Mouse (Mus musculus) T-helper 2 cell (primary cell): ENCODE measurements around the gene Gm20696.

Experiments
- in situ Hi-C: fragments of 300-600 bp; cut with MboI, MseI; formaldehyde crosslinking; loops from one replicate; pipeline ENCODE4 v1.15.1; 2025; ENCODE audit warnings: high pct_unique_total_duplicates

Gm20696 gene

GRCm38 (mm10) chr6:99485884-99486640 lies 180.5 kb downstream of the Gm20696 start:
- in situ Hi-C loops, result loop anchor here (10.0 kb wide), 1 partner anchor 669 kb away; no protein-coding TSS in a partner anchor

GRCm38 (mm10) chr6:99485217-99485883 lies 181.2 kb downstream of the Gm20696 start:
- in situ Hi-C loops, result loop anchor here (10.0 kb wide), 1 partner anchor 669 kb away; no protein-coding TSS in a partner anchor

- in situ Hi-C loops, result loop anchor here (10.0 kb wide), 1 partner anchor 670 kb away; no protein-coding TSS in a partner anchor
These were observed 181.7 kb downstream of the Gm20696 start for GRCm38 (mm10) chr6:99484884-99485216.

DNA sequence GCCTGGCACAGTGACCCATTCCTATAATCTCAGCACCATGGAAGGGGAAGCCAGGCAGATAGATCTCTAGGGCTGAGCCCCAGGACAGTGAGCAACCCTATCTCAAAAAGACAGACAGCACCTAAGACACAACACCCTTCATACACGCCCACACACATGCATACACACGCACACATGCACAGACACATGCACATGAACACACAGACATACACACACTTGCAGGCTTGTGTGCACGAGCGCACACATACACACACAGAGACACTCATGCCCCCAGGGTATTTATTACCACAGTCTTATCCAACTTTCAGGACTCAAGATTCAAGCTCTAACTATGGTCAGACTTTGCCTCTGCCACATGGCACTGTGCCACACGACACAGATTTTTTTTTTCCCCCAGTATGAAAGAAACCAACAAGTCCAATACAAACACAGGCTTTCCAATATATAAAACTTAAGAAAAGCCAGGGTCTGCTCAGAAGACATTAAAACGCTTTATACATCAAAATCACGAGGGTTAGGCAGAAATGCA lies 182.3 kb downstream of the Gm20696 start:
- in situ Hi-C loops, result loop anchor here (10.0 kb wide), 1 partner anchor 671 kb away; no protein-coding TSS in a partner anchor

DNA sequence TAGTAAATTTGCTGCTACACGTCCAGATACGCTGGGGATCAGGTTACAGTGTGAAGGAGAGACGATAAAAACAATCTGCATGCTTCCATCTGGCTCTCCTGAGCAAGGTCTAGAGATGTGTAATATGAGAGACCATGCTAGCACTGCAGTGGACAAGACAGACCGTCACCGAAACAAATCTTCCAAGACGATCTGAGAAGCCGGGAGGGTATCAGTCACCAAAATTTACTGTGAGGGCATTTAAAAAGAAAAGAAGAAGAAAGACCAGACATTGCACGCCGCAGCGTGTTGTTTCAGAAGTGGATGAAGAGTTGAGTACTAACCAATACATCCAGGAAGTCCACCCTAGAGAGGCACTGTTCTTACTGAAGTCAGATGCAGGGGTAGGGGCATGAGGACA lies 183.0 kb downstream of the Gm20696 start:
- in situ Hi-C loops, result loop anchor here (10.0 kb wide), 1 partner anchor 671 kb away; no protein-coding TSS in a partner anchor

GRCm38 (mm10) chr6:99481568-99481967 lies 185.0 kb downstream of the Gm20696 start:
- in situ Hi-C loops, result loop anchor here (10.0 kb wide), 1 partner anchor 673 kb away; no protein-coding TSS in a partner anchor

DNA sequence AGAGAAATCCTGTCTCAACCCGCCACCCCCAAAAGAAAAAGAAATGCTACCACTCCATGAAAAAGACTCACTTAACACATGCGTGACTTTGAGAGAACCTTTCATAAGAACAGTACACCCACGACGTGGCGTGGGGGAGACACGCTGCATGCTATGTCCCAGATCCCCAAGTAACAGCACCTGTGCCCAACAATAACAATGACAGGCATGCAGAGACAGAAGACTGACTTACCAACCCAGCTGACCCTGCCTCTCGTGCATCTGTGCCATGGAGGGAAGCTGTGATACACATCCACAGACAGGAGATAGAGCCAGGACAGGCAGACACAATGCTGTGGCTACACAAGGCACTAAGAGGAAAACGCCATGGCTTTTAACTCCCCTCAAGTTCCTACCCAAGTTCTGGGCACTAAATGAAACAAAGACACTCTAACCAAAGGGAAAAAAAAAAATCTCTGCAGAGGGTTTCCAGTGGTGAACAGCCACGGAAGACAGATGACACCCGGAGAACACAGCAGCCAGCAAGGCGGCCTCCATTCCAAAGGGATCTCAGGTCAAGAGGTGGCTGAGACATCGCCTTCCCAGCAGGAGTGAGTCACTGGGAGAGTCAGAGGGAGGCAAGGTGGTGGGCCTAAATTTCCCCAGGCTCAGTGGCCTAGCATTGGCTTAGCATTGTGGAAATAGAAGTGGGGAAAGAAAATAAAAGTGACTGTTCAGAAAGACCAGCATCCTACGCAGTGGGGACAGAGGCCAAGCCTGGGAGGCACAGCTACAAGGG lies 187.5 kb downstream of the Gm20696 start:
- in situ Hi-C loops, result no loop called here

DNA sequence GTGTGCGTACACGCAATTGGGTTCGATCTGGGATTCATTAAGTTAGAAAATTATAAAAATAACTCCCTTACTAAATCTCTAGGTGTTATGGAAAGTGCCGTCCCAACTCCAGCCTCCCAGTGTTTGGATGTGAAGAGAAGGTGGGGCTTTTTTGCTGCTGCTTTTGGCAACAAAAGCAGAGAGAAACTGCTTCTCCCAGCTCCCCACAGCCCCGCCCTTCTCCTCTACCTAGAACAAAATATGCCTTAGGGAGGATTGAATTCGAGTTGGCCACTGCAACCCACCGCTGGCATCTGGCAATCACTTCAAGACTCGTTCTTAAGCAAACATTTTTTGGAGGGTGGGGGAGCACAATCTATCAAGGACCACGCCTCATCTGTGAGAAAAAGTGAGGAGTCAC lies 191.6 kb downstream of the Gm20696 start:
- in situ Hi-C loops, result no loop called here

DNA sequence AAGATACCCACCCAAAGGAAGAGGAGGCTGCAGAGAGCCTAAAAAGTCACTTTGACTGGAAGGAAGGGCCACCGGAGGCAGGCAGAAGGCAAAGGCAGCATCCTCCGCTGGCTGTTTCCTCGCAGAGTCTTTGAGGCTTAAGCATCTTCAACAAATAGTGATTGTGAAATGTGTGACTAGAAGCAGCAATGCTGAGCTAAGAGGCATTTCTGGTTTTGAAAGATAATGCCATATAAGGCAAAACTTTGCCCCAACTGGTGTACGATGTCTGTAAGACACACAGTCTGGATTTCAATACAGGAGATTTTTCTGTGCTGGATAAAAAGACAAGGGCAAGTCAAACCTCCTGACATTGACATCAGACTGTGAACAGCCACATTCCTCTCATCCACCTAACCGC lies 195.7 kb downstream of the Gm20696 start:
- in situ Hi-C loops, result no loop called here

DNA sequence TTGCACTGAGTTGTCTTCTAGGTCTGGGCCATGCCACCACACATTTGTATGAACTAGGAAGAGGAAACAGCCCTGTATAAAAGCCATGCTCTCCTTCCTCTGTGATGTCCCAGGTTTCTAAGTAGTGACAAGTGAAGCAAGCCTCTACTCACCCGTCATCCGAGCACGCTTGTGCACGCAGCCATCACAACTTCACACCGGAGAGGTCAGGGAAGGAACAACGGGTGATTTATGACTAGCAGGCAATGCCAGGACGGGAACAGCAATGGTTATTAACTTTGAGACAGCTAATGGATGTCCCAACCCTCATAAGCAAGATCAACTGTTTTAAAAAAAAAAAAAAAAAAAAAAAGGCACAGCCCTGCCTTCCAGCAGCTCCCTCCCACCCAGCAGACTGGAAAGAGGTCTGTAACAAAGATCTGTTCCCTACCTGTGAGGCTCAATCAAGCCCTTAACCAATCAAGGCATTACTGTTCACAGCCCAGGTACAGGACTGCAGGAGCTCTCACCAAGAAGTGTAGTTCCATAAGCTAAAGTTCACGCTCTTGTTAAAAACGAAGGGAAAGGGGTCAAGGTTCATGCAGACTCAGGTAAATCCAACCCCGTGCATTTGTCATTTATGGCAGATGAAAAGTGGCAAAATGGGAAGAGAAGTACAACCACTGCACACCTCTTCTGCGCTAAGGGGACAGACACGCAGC lies 197.3 kb downstream of the Gm20696 start:
- in situ Hi-C loops, result loop anchor here (10.0 kb wide), 1 partner anchor 606 kb away; no protein-coding TSS in a partner anchor

DNA sequence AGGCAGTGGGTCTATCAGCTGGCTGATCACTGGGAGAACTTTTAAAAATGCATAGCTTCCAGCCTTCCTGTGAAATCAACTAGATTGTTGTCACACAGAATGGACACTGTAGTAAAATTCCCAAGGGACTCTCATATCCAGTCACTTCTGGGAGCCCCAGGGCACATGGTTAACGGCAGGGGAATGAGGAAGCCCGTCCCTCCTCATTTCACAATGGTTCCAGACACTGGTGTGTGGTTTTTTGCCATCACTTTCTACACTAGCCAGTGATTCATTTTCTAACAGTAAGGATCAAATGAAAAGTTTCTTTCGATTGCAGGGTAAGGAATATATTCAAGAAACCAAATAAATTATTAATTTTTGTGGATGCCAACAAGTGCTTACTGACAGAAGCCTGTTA lies 198.8 kb downstream of the Gm20696 start:
- in situ Hi-C loops, result loop anchor here (10.0 kb wide), 1 partner anchor 607 kb away; no protein-coding TSS in a partner anchor

GRCm38 (mm10) chr6:99467109-99467508 lies 199.5 kb downstream of the Gm20696 start:
- in situ Hi-C loops, result loop anchor here (10.0 kb wide), 1 partner anchor 608 kb away; no protein-coding TSS in a partner anchor

- in situ Hi-C loops, result loop anchor here (10.0 kb wide), 1 partner anchor 608 kb away; no protein-coding TSS in a partner anchor
These were observed 200.2 kb downstream of the Gm20696 start for GRCm38 (mm10) chr6:99466354-99466753.

- in situ Hi-C loops, result loop anchor here (10.0 kb wide), 1 partner anchor 610 kb away; no protein-coding TSS in a partner anchor
These were observed 202.1 kb downstream of the Gm20696 start for GRCm38 (mm10) chr6:99464449-99464848.

DNA sequence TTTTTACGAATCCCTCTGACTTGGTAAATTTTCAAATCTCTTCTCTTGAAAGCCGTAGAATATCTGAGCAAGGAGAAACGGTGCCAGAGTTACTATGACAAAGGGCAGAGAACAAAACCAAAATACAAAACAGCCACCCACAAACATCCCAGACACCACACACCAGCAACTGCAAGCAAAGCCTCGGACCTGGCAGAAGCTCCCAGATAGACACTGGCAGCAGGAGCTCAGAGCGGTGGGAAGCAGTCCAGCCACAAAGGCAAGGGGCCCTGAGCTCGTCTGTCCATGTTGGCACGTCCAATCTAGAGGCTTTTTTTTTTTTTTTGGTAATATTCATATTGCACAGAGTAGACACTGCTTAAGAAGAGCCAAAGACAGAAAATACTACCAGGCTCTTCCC lies 202.7 kb downstream of the Gm20696 start:
- in situ Hi-C loops, result loop anchor here (10.0 kb wide), 1 partner anchor 611 kb away; no protein-coding TSS in a partner anchor

- in situ Hi-C loops, result no loop called here
These were observed 207.8 kb downstream of the Gm20696 start for GRCm38 (mm10) chr6:99458775-99459174.

GRCm38 (mm10) chr6:99453763-99454520 lies 212.7 kb downstream of the Gm20696 start:
- in situ Hi-C loops, result loop anchor here (5.0 kb wide), 1 partner anchor 87 kb away; no protein-coding TSS in a partner anchor

GRCm38 (mm10) chr6:99452638-99453185 lies 213.9 kb downstream of the Gm20696 start:
- in situ Hi-C loops, result loop anchor here (5.0 kb wide), 1 partner anchor 85 kb away; no protein-coding TSS in a partner anchor

DNA sequence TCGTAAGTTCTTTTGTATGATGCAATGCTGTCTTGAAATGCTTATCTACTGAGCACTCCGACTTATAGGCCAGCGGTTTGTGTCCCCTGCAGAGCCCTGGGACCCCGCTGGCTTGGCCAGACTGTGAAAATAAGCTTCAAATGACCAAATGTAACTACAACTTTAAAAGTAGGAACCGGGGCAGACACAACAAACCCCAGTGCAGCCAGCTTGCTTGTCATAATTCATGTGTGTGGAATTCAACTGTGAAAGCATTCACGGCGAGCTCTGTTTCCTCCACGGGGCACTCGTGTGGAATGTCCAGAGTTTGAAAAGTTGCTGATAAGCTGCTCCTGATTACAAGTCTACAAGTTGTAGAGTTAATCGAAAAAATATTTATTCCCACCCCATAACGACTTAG lies 215.1 kb downstream of the Gm20696 start:
- in situ Hi-C loops, result loop anchor here (5.0 kb wide), 1 partner anchor 84 kb away; no protein-coding TSS in a partner anchor
